Mouse (Mus musculus): ENCODE data around the gene Dmrtc1c2. TPM values are rescaled to one million over a fixed set of nuclear protein-coding genes. Genes with fewer than 3 reads are reported as not detected.
"Not testable (repeated sequence)": the region's sequence is repeated elsewhere in the genome, so short reads cannot be mapped to it uniquely, and the experiment has no call there.

The Dmrtc1c2 gene
- not detected in 2 replicates for polyA plus RNA-seq (2012; rRNA removed)

DNA sequence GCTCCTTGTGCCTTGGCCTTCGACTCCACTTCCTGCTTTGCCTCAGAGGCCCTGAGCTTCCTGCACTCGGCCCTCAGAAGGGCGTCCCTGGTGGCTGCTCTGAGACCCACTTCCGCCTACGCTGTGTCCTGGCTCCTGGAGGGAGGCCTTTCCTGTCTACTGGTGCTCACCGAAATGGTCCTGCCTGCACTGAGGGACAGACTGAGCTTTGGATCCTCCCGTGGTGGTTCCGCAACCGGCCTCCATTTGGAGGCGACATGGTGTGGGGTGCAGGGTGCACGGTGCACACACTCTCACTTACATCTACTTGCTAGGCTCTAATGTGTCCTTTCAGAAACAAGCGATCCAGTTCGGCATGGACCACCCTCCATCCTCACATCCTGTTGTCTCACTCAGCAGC lies at the start of gene Dmrtc1c2:
Gene Dmrtc1c2, minus strand, starts transcription at position 101 of the 400 bp plus-strand sequence.
- DNase-seq (ENCODE audit: low read depth), result not testable (repeated sequence)

DNA sequence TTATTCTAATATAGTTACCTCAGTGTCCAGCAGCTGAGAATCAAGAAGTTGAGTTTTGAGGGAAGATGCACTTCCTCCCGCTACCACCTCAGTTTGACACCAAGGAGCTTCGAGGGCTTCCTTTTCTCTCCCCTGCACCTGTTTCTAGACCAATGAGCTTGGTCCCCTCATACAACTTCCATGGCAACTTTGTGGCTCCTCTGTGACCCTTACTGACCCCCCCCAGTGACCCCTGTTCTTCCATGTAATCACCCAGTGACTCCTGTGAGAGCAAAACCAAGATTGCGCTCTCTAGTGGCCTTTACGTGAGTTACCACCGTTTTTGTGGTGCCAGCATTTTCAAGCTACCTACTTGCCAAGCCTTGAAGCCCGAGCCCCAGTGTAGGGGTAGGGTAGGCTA lies 13.5 kb upstream of the Dmrtc1c2 start, which contains the start of gene 1700031F05Rik:
Gene 1700031F05Rik, minus strand, starts transcription at position 101 of the 400 bp plus-strand sequence.
- TF ChIP-seq CTCF (IDR thresholded peaks at IDR 0.05; ENCODE audit: borderline replicate concordance, extremely low read depth, insufficient read depth, insufficient read length) (no peak), POLR2A (IDR thresholded peaks at IDR 0.05; ENCODE audit: borderline replicate concordance, extremely low read depth, insufficient read depth, insufficient read length, poor library complexity, severe bottlenecking) (no peak)
- no peak for DNase-seq (ENCODE audit: low read depth)

DNA sequence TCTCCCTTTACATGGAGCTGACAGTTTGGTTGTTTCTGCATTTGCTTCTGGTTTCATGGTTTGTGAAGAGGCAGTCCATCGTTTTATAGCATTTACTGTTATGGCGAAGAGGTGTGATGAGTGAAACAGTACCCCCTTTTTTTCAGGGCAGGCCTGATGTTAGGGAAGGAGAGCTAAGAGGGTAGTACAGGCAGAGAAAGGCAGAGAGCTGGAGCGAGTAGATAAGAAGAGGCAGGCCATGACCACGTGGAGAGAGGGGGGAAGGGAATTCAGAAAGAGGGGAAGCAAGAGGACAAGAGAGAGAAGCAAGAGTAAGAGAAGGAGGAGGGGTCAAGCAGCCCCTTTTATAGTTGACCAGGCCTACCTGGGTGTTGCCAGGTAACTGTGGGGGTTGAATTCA lies 42.1 kb downstream of the Dmrtc1c2 start:
- DNase-seq (ENCODE audit: low read depth), result no peak
- TF ChIP-seq POLR2A (IDR thresholded peaks at IDR 0.05; ENCODE audit: borderline replicate concordance, extremely low read depth, insufficient read depth, insufficient read length, poor library complexity, severe bottlenecking) (no peak), CTCF (IDR thresholded peaks at IDR 0.05; ENCODE audit: borderline replicate concordance, extremely low read depth, insufficient read depth, insufficient read length) (no peak)

- not testable (repeated sequence) for DNase-seq (ENCODE audit: low read depth)
These were observed 51.8 kb downstream of the Dmrtc1c2 start, which contains the start of gene Dmrtc1c1 for GRCm38 (mm10) chrX:102802663-102803062. Gene Dmrtc1c1 (plus strand): TSS chrX:102802963.

Other genes starting within 250 kb of the Dmrtc1c2 start
- 7.4 and 7.9 TPM in 2 replicates for gene Phka1, start 210.4 kb downstream of the Dmrtc1c2 start, polyA plus RNA-seq (2012; rRNA removed)
- gene Gm3880, start 167.6 kb downstream of the Dmrtc1c2 start, polyA plus RNA-seq (2012; rRNA removed), result not detected in 2 replicates
- gene Gm9112, start 147.0 kb downstream of the Dmrtc1c2 start, polyA plus RNA-seq (2012; rRNA removed), result not detected in 2 replicates
- gene Dmrtc1b, start 146.8 kb downstream of the Dmrtc1c2 start, polyA plus RNA-seq (2012; rRNA removed), result not detected in 2 replicates
- not detected in 2 replicates for gene Dmrtc1c1, start 51.7 kb downstream of the Dmrtc1c2 start, polyA plus RNA-seq (2012; rRNA removed)
- not detected in 2 replicates for gene 1700031F05Rik, start 13.4 kb upstream of the Dmrtc1c2 start, polyA plus RNA-seq (2012; rRNA removed)
- gene Dmrtc1a, start 54.1 kb upstream of the Dmrtc1c2 start, polyA plus RNA-seq (2012; rRNA removed), result 1.0 and 1.2 TPM in 2 replicates
- not detected in 2 replicates for gene 1700011M02Rik, start 54.3 kb upstream of the Dmrtc1c2 start, polyA plus RNA-seq (2012; rRNA removed)
- gene 1700018G05Rik, start 73.8 kb upstream of the Dmrtc1c2 start, polyA plus RNA-seq (2012; rRNA removed), result not detected in 2 replicates

Data from brain, embryonic 14.5 days (tissue).